Mouse (Mus musculus) CH12.LX (cell line): ENCODE results near the gene Fbxl17. TPM values are rescaled to one million over a fixed set of nuclear protein-coding genes. Genes with fewer than 3 reads are reported as not detected.

ENCODE experiments used
- DNase-seq: peaks from one replicate; pipeline ENCODE4 v3.0.0-alpha.2; 2013; ENCODE audit errors: extremely low read depth
- H3K27ac ChIP-seq: 2 replicates; pipeline ENCODE4 v1.5.1; 2012; ENCODE audit warnings: low read depth, mild to moderate bottlenecking, control low read depth, moderate library complexity; ENCODE audit not compliant: insufficient read depth
- H3K27me3 ChIP-seq: replicated peaks from 2 replicates; pipeline ENCODE3; 2012; ENCODE audit warnings: inconsistent platforms
- H3K36me3 ChIP-seq, 2 experiments: replicated peaks in 1 of 2; 2 replicates each; pipeline versions ENCODE3 to v1.6.1; 2012; ENCODE audit warnings: inconsistent platforms in 1 of 2, low read length in 1 of 2, mild to moderate bottlenecking in 1 of 2, mixed read lengths in 1 of 2, moderate library complexity in 1 of 2; ENCODE audit not compliant: control insufficient read depth in 1 of 2, insufficient read depth in 1 of 2
- H3K4me1 ChIP-seq, 2 experiments: 2 replicates each; pipeline ENCODE4 v1.6.1; 2012; ENCODE audit warnings: inconsistent platforms in 1 of 2, moderate library complexity in 1 of 2; ENCODE audit not compliant: insufficient read depth in 2 of 2, control insufficient read depth in 1 of 2
- H3K4me2 ChIP-seq: 2 replicates; pipeline ENCODE4 v1.6.1; 2012; ENCODE audit warnings: low read depth, mild to moderate bottlenecking, control low read depth; ENCODE audit not compliant: poor library complexity, insufficient read depth, severe bottlenecking
- H3K4me3 ChIP-seq, 3 experiments: fragments of 150-350 bp in 1 of 3; sonication (generic) in 1 of 3; replicated peaks in 1 of 3; 2 replicates each; pipeline versions ENCODE3 to v1.5.1; 2011 to 2012; ENCODE audit warnings: low read depth in 2 of 3, low read length in 2 of 3, mild to moderate bottlenecking in 2 of 3, moderate library complexity in 2 of 3, control low read depth in 1 of 3, improper control_type of control experiment in 1 of 3, inconsistent platforms in 1 of 3, mixed read lengths in 1 of 3; ENCODE audit not compliant: poor library complexity in 1 of 3
- H3K79me2 ChIP-seq: replicated peaks from 2 replicates; pipeline ENCODE4 v1.6.1; 2012; ENCODE audit warnings: mild to moderate bottlenecking, moderate library complexity; ENCODE audit not compliant: control insufficient read depth, poor library complexity, insufficient read depth, severe bottlenecking; ENCODE audit errors: extremely low read depth
- H3K9ac ChIP-seq: 2 replicates; pipeline ENCODE4 v1.6.1; 2012; ENCODE audit warnings: low read depth, mild to moderate bottlenecking, control low read depth, moderate library complexity; ENCODE audit not compliant: insufficient read depth
- H3K9me3 ChIP-seq: replicated peaks from 2 replicates; pipeline ENCODE3; 2012; ENCODE audit warnings: low read length, inconsistent platforms, mixed read lengths
- BHLHE40 ChIP-seq: IDR thresholded peaks from 2 replicates; pipeline ENCODE4 v1.6.1; 2011; ENCODE audit warnings: mild to moderate bottlenecking, low read depth, low read length, improper control_type of control experiment
- CHD1 ChIP-seq: IDR thresholded peaks from 2 replicates; pipeline ENCODE4 v1.6.1; 2012; ENCODE audit warnings: low read depth, low read length, improper control_type of control experiment, inconsistent platforms
- CHD2 ChIP-seq: IDR thresholded peaks from 2 replicates; pipeline ENCODE4 v1.6.1; 2011; ENCODE audit warnings: low read length, improper control_type of control experiment
- E2F4 ChIP-seq: IDR thresholded peaks from 2 replicates; pipeline ENCODE4 v1.6.1; 2011; ENCODE audit warnings: low read depth, low read length, improper control_type of control experiment; ENCODE audit not compliant: insufficient replicate concordance
- ELF1 ChIP-seq: IDR thresholded peaks from 2 replicates; pipeline ENCODE4 v1.6.1; 2014; ENCODE audit warnings: low read depth, mild to moderate bottlenecking, inconsistent platforms, low read length, improper control_type of control experiment
- EP300 ChIP-seq: IDR thresholded peaks from 2 replicates; pipeline ENCODE4 v1.6.1; 2011; ENCODE audit warnings: low read length, improper control_type of control experiment
- ETS1 ChIP-seq: conservative IDR thresholded peaks from 2 replicates; pipeline ENCODE4 v1.6.1; 2012; ENCODE audit warnings: low read depth, mild to moderate bottlenecking, inconsistent platforms, low read length, improper control_type of control experiment, moderate library complexity
- GABPA ChIP-seq: IDR thresholded peaks from 2 replicates; pipeline ENCODE4 v1.6.1; 2012; ENCODE audit warnings: low read depth, low read length, improper control_type of control experiment, inconsistent platforms; ENCODE audit not compliant: insufficient replicate concordance
- HCFC1 ChIP-seq: IDR thresholded peaks from 2 replicates; pipeline ENCODE4 v1.6.1; 2012; ENCODE audit warnings: low read depth, mild to moderate bottlenecking, inconsistent platforms, low read length, improper control_type of control experiment
- JUN ChIP-seq: IDR thresholded peaks from 2 replicates; pipeline ENCODE4 v1.6.1; 2011; ENCODE audit warnings: low read depth, mild to moderate bottlenecking, low read length, improper control_type of control experiment, moderate library complexity; ENCODE audit not compliant: insufficient read depth
- KAT2A ChIP-seq: IDR thresholded peaks from 2 replicates; pipeline ENCODE4 v1.6.1; 2012; ENCODE audit warnings: low read length, improper control_type of control experiment, inconsistent platforms; ENCODE audit not compliant: insufficient replicate concordance
- MAX ChIP-seq: IDR thresholded peaks from 2 replicates; pipeline ENCODE4 v1.6.1; 2011; ENCODE audit warnings: low read length, improper control_type of control experiment
- MEF2A ChIP-seq: IDR thresholded peaks from 2 replicates; pipeline ENCODE4 v1.6.1; 2014; ENCODE audit warnings: low read depth, mild to moderate bottlenecking, inconsistent platforms, low read length, improper control_type of control experiment, borderline replicate concordance
- MXI1 ChIP-seq: IDR thresholded peaks from 2 replicates; pipeline ENCODE4 v1.6.1; 2011; ENCODE audit warnings: mild to moderate bottlenecking, low read depth, low read length, improper control_type of control experiment
- MYC ChIP-seq: IDR thresholded peaks from 2 replicates; pipeline ENCODE4 v1.6.1; 2011; ENCODE audit warnings: low read depth, mild to moderate bottlenecking, improper control_type of control experiment, low read length
- NELFE ChIP-seq: IDR thresholded peaks from 2 replicates; pipeline ENCODE4 v1.6.1; 2011; ENCODE audit warnings: low read depth, low read length, improper control_type of control experiment
- NRF1 ChIP-seq: IDR thresholded peaks from 2 replicates; pipeline ENCODE4 v1.6.1; 2014; ENCODE audit warnings: low read depth, mild to moderate bottlenecking, inconsistent platforms, low read length, improper control_type of control experiment, moderate library complexity
- POLR2AphosphoS2 ChIP-seq: IDR thresholded peaks from 2 replicates; pipeline ENCODE4 v1.6.1; 2011; ENCODE audit warnings: low read depth, low read length, improper control_type of control experiment
- RAD21 ChIP-seq: IDR thresholded peaks from 2 replicates; pipeline ENCODE4 v1.6.1; 2011; ENCODE audit warnings: low read depth, mild to moderate bottlenecking, low read length, improper control_type of control experiment, moderate library complexity
- SMC3 ChIP-seq: IDR thresholded peaks from 2 replicates; pipeline ENCODE4 v1.6.1; 2011; ENCODE audit warnings: low read depth, low read length, improper control_type of control experiment
- TBP ChIP-seq: conservative IDR thresholded peaks from 2 replicates; pipeline ENCODE4 v1.6.1; 2011; ENCODE audit warnings: low read depth, low read length, improper control_type of control experiment
- TCF12 ChIP-seq: IDR thresholded peaks from 2 replicates; pipeline ENCODE4 v1.6.1; 2014; ENCODE audit warnings: low read depth, mild to moderate bottlenecking, inconsistent platforms, low read length, improper control_type of control experiment
- UBTF ChIP-seq: IDR thresholded peaks from 2 replicates; pipeline ENCODE4 v1.6.1; 2012; ENCODE audit warnings: low read depth, mild to moderate bottlenecking, inconsistent platforms, low read length, improper control_type of control experiment, moderate library complexity
- USF1 ChIP-seq: IDR thresholded peaks from 2 replicates; pipeline ENCODE4 v1.6.1; 2014; ENCODE audit warnings: low read depth, mild to moderate bottlenecking, inconsistent platforms, low read length, improper control_type of control experiment
- ZKSCAN1 ChIP-seq: IDR thresholded peaks from 2 replicates; pipeline ENCODE4 v1.6.1; 2012; ENCODE audit warnings: low read depth, inconsistent platforms, low read length, improper control_type of control experiment, borderline replicate concordance
- ZMIZ1 ChIP-seq: IDR thresholded peaks from 2 replicates; pipeline ENCODE4 v1.6.1; 2012; ENCODE audit warnings: low read depth, mild to moderate bottlenecking, inconsistent platforms, low read length, improper control_type of control experiment
- ZNF384 ChIP-seq: IDR thresholded peaks from 2 replicates; pipeline ENCODE4 v1.6.1; 2012; ENCODE audit warnings: low read depth, low read length, improper control_type of control experiment, inconsistent platforms
- dilution Hi-C: fragments of 300-500 bp; cut with MboI; formaldehyde crosslinking; loops from 2 replicates; pipeline ENCODE4 v1.14.3; 2020; ENCODE audit warnings: low sequenced_read_pairs; ENCODE audit not compliant: extremely low pct_unique_long_range_greater_than_20kb, extremely low pct_ligation_motif_present
- in situ Hi-C: fragments of 300-500 bp; cut with MboI; formaldehyde crosslinking; loops from 3 replicates; pipeline ENCODE4 v1.14.3; 2019; ENCODE audit warnings: low sequenced_read_pairs, low pct_ligation_motif_present, low pct_unique_long_range_greater_than_20kb, mixed read lengths
- polyA plus RNA-seq: library from polyadenylated mRNA; unstranded; fragments of >175 nt; gene quantifications from 2 replicates; pipeline ENCODE4 v1.2.1, GENCODE M21; 2012; ENCODE audit warnings: low read depth; ENCODE audit not compliant: insufficient read length
- total RNA-seq, 2 experiments: library from RNA; depleted of rRNA; stranded (reverse); fragments of 300-350 nt in 1 of 2; fragments of >200 nt in 1 of 2; gene quantifications; 2 replicates each; pipeline ENCODE4 v1.2.3; 2012 to 2014

The Fbxl17 gene
- total and polyA plus RNA-seq, 3 experiments, result 4.0 to 6.9 (median 4.3) TPM

DNA sequence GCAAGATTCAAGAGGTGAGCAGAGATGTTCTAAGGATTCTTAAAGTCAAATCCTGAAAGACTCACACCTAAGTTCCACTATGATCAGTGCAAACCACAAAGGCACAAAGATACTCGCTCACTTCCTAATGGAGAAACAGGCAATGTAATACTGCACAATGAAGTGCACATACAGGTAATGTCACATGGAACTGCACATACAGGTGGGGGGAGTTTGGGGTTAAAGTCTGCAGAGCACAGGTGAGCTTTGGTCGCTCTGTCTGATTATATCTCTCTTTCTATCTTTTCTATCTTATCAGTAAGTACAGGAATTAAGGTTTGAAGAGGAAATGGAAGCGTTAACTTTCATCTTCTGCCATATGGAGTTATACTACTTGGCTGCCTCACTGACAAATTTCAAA is 158.6 kb downstream of the Fbxl17 start:
- peaks cover 0 to 6% of the 10 kb centered on the region in 2 experiments for H3K36me3 ChIP-seq
- H3K9me3 ChIP-seq, result no peaks in the 10 kb centered on the region
- no peaks in the 10 kb centered on the region for H3K27me3 ChIP-seq
- H3K4me2 ChIP-seq, result no peak overlapping the region
- no peak overlapping the region for H3K9ac ChIP-seq
- H3K4me1 ChIP-seq, result peaks cover 3 to 7% of the 10 kb centered on the region in 2 experiments; a peak in 2 of 4 replicates
- no peak overlapping the region for H3K27ac ChIP-seq
- in situ Hi-C loops, result no loop called here
- no peaks in the 10 kb centered on the region for H3K79me2 ChIP-seq
- DNase-seq, result no peak
- dilution Hi-C loops, result no loop called here
- no peak overlapping the region for H3K4me3 ChIP-seq
- TF ChIP-seq USF1, result no peak
- TF ChIP-seq ELF1, result no peak
- TF ChIP-seq MAX, result no peak
- no peak for TF ChIP-seq POLR2AphosphoS2
- no peak for TF ChIP-seq ZMIZ1
- no peak for TF ChIP-seq MYC
- no peak for TF ChIP-seq JUN
- TF ChIP-seq HCFC1, result no peak
- no peak for TF ChIP-seq TCF12
- TF ChIP-seq CHD1, result no peak
- no peak for TF ChIP-seq EP300
- no peak for TF ChIP-seq ZNF384
- TF ChIP-seq NRF1, result no peak
- TF ChIP-seq CHD2, result no peak
- TF ChIP-seq KAT2A, result no peak
- TF ChIP-seq ZKSCAN1, result no peak

DNA sequence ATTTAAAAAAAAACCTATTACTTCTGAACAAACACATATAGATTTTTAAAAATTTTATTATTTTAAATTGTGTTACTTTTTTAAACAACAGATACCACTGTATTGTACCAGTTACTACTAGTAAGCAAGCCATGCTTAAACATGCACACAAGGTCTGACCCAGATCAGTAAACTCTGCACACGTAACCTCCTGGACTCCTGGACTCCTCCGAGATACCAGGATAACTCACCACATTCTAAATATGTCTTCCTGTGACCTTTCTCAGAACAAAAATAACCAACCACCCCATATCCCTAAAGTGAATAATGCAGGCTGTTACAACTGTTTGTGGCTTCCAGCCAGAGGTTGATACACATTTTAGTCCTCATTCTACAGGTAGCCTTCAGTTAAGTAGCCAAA is 170.9 kb downstream of the Fbxl17 start:
- Histone ChIP-seq H3K36me3 (peaks cover 0 to 6% of the 10 kb centered on the region in 2 experiments), H3K27me3 (no peaks in the 10 kb centered on the region), H3K9me3 (no peaks in the 10 kb centered on the region), H3K4me3 (no peak overlapping the region), H3K79me2 (no peaks in the 10 kb centered on the region), H3K4me1 (peaks cover 2 to 17% of the 10 kb centered on the region in 2 experiments; a peak in 3 of 4 replicates), H3K27ac (no peak overlapping the region), H3K4me2 (no peak overlapping the region), H3K9ac (no peak overlapping the region)
- DNase-seq, result no peak
- dilution Hi-C loops, result no loop called here
- in situ Hi-C loops, result no loop called here
- TF ChIP-seq E2F4, result no peak
- no peak for TF ChIP-seq NRF1
- no peak for TF ChIP-seq MEF2A
- no peak for TF ChIP-seq SMC3
- no peak for TF ChIP-seq MXI1
- TF ChIP-seq TCF12, result no peak
- no peak for TF ChIP-seq ETS1
- no peak for TF ChIP-seq KAT2A
- TF ChIP-seq USF1, result no peak
- no peak for TF ChIP-seq TBP
- no peak for TF ChIP-seq RAD21
- no peak for TF ChIP-seq BHLHE40
- TF ChIP-seq UBTF, result no peak
- TF ChIP-seq GABPA, result no peak
- no peak for TF ChIP-seq NELFE
